Mouse (Mus musculus) kidney, adult 18-20 months (tissue): ENCODE measurements around the gene A030003K21Rik.

Experiments
- DNase-seq: peaks from one replicate; pipeline ENCODE4 v3.0.0; 2021

Gene A030003K21Rik

GRCm38 (mm10) chr1:82905886-82906285, 37.3 kb downstream of the A030003K21Rik start:
- no peak for DNase-seq

DNA sequence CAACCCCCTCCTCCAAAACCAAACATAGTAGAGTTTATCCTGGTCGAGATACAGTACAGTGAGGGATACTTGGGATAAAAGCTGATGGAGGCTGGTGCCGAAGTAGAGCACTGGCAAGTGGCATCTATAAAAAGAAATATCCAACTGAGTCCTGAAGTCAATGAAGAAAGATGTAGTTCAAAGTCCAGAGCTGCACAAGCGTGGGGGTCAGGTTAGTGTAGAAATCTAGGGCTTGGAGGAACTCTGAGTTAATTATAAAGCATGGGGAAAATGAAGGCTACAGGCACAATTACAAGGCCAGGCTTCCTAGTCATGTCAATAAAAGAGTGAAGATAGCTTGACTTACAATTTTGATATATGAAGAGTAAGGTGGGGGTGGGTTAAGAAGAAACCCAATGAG, 42.0 kb downstream of the A030003K21Rik start:
- DNase-seq: no peak

GRCm38 (mm10) chr1:82900567-82900966, 42.6 kb downstream of the A030003K21Rik start:
- no peak for DNase-seq

DNA sequence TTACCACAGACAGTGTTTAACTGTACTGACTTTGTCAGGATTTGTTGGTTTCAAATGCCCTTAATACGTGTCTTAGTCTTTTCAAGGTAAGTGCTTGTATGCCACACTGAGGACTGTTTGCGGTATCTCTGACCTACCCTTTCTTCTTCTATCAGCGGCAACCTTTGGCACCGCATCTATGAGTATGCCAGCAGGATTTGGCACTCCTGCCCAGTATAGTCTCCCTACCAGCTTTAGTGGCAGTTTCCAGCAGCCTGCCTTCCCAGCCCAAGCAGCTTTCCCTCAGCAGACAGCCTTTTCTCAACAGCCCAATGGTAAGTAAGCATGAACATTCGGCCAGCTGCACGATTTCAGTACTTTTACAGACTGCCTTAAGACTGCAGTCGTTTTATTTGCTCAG, 49.9 kb downstream of the A030003K21Rik start:
- DNase-seq: no peak
